Mouse (Mus musculus) mouse embryonic stem cell (cell line): Measurements from ENCODE around the gene Olfr544.
"Not testable (repeated sequence)": the region's sequence is repeated elsewhere in the genome, so short reads cannot be mapped to it uniquely, and the experiment has no call there.

ENCODE experiments used
- in situ Hi-C, 2 experiments: fragments of 300-500 bp; cut with MboI; formaldehyde crosslinking; loops; 1 replicate in 1 of 2; 3 replicates in 1 of 2; pipeline ENCODE4 v1.14.3; 2019 to 2020; ENCODE audit warnings: low sequenced_read_pairs in 2 of 2, low pct_unique_long_range_greater_than_20kb in 1 of 2, mixed read lengths in 1 of 2; ENCODE audit not compliant: unreplicated experiment in 1 of 2

The Olfr544 gene

DNA sequence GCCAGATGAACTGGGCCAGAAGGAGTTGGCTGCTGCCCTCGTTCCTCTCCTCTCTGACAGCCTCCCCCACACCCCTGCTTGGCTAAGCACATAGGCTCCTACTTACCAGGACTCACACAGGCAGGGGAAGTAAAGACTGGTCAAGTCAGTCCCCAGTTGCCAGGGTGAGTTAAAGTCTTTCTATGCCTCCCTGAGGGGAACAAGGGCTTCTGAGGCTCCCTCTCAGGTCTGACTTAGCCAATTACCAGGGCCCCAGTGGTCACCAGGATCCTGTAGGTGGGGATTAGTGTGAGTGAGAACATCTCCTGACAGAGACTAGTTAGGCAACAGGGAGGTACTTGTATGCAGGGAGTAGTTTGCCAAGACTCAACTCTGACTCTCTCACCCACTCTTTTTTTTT lies at the start of gene Olfr544:
TSS of gene Olfr544 (minus strand) at position 153 of the 400 bp plus-strand sequence.
- in situ Hi-C loops = no loop called here

- in situ Hi-C loops = no loop called here
These were observed 46.3 kb upstream of the Olfr544 start, which contains the start of gene Olfr547 for GRCm38 (mm10) chr7:102534449-102534848. TSS of gene Olfr547 (plus strand) at chr7:102534749.

GRCm38 (mm10) chr7:102529052-102529451 lies 40.9 kb upstream of the Olfr544 start:
- in situ Hi-C loops = no loop called here

GRCm38 (mm10) chr7:102517051-102517335 lies 28.9 kb upstream of the Olfr544 start:
- in situ Hi-C loops = loop anchor here (10.0 to 25.0 kb wide), 3 partner anchors 170 to 398 kb away; partner anchors contain the start of genes Olfr571 (in 2 of the 2), Olfr557 (in 1 of the 2), Olfr572 (in 1 of the 2) and Trim68 (in 1 of the 2)

- in situ Hi-C loops = loop anchor here (10.0 to 25.0 kb wide), 3 partner anchors 171 to 398 kb away; partner anchors contain the start of genes Olfr571 (in 2 of the 2), Olfr557 (in 1 of the 2), Olfr572 (in 1 of the 2) and Trim68 (in 1 of the 2)
These were observed 28.3 kb upstream of the Olfr544 start for GRCm38 (mm10) chr7:102516261-102517050.

- in situ Hi-C loops = loop anchor here (10.0 to 25.0 kb wide), 3 partner anchors 173 to 401 kb away; partner anchors contain the start of genes Olfr571 (in 2 of the 2), Olfr557 (in 1 of the 2), Olfr572 (in 1 of the 2) and Trim68 (in 1 of the 2)
These were observed 26.0 kb upstream of the Olfr544 start for GRCm38 (mm10) chr7:102514144-102514543.

- in situ Hi-C loops = loop anchor here (10.0 to 25.0 kb wide), 3 partner anchors 174 to 402 kb away; partner anchors contain the start of genes Olfr571 (in 2 of the 2), Olfr557 (in 1 of the 2), Olfr572 (in 1 of the 2) and Trim68 (in 1 of the 2)
These were observed 24.8 kb upstream of the Olfr544 start for GRCm38 (mm10) chr7:102512814-102513435.

DNA sequence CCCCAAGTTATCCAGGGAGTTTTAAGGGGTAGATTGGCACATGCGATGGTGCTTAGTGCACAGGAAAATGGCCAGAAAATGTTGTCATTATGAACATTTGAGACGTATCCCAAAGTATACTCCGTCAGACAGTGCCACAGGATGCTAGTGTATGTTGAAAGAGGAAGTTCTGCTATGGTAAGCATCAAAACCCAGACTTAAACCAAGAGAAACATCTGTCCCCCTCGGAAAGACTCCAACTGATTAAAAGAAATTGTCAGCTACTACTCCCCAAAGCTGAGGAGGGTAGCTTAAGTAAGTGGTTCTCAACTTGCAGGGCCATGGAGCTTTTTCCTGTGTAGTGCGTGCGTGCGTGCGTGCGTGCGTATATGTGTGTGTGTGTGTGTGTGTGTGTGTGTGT lies 23.8 kb upstream of the Olfr544 start:
- in situ Hi-C loops = loop anchor here (10.0 to 25.0 kb wide), 3 partner anchors 175 to 403 kb away; partner anchors contain the start of genes Olfr571 (in 2 of the 2), Olfr557 (in 1 of the 2), Olfr572 (in 1 of the 2) and Trim68 (in 1 of the 2)

GRCm38 (mm10) chr7:102509726-102510125 lies 21.6 kb upstream of the Olfr544 start:
- in situ Hi-C loops = loop anchor here (10.0 to 25.0 kb wide), 4 partner anchors 175 to 405 kb away; partner anchors contain the start of genes Olfr571 (in 2 of the 2), Trim68 (in 2 of the 2), Olfr557 (in 1 of the 2) and Olfr572 (in 1 of the 2)

DNA sequence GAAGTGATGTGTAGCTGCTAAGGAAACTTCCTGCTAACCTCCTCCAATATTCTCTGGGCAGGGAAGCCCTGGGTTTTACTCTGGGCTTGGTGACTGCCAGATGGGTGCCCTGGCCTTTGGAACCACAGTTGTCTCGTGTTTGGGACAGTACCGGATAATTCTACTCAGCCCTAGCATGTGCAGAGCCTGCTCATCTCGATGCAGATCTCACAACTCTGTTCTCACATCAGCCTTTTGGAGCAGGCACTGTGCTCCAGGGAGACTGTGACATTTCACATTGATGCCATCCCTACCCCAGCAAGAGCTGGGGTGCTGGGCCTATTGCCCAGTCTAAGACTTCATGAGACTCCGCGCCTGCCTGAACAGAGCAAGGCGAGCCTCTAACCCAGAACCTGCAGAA lies 20.6 kb upstream of the Olfr544 start:
- in situ Hi-C loops = loop anchor here (10.0 to 25.0 kb wide), 3 partner anchors 176 to 404 kb away; partner anchors contain the start of genes Trim68 (in 2 of the 2), Olfr557 (in 1 of the 2), Olfr571 (in 1 of the 2) and Olfr572 (in 1 of the 2)

- in situ Hi-C loops = loop anchor here (10.0 to 25.0 kb wide), 3 partner anchors 177 to 404 kb away; partner anchors contain the start of genes Trim68 (in 2 of the 2), Olfr557 (in 1 of the 2), Olfr571 (in 1 of the 2) and Olfr572 (in 1 of the 2)
These were observed 20.0 kb upstream of the Olfr544 start for GRCm38 (mm10) chr7:102508066-102508465.

- in situ Hi-C loops = loop anchor here (10.0 to 25.0 kb wide), 3 partner anchors 178 to 405 kb away; partner anchors contain the start of genes Trim68 (in 2 of the 2), Olfr557 (in 1 of the 2), Olfr571 (in 1 of the 2) and Olfr572 (in 1 of the 2)
These were observed 18.7 kb upstream of the Olfr544 start for GRCm38 (mm10) chr7:102506848-102507247.

- in situ Hi-C loops = loop anchor here (10.0 to 25.0 kb wide), 3 partner anchors 183 to 410 kb away; partner anchors contain the start of genes Trim68 (in 2 of the 2), Olfr557 (in 1 of the 2), Olfr571 (in 1 of the 2) and Olfr572 (in 1 of the 2)
These were observed 13.9 kb upstream of the Olfr544 start for GRCm38 (mm10) chr7:102501986-102502385.

- in situ Hi-C loops = no loop called here
These were observed 11.4 kb upstream of the Olfr544 start, which contains the start of gene Olfr545 for GRCm38 (mm10) chr7:102499473-102499872. TSS of gene Olfr545 (minus strand) at chr7:102499573.

GRCm38 (mm10) chr7:102494416-102494815 lies 6.3 kb upstream of the Olfr544 start:
- in situ Hi-C loops = not testable (repeated sequence)

DNA sequence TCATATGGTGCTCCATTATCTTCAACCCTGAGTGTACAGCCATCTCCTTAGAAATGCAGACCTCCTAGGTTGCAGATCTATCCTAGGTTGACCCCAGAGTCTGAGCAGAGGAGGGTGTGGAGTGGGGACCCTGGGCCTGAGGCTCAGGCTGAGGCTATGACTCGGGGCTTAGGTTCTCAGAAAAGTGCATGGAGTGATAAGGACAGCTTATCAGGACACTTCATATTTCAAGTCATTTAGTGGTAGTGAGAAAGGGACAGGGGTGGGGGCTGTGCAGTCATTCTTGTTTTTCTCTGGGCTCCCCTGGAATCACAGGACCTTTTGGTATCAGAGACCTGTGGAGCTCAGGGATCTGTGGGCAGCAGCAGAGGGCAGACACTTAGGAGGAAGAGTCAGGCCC lies 2.0 kb downstream of the Olfr544 start:
- in situ Hi-C loops = no loop called here

GRCm38 (mm10) chr7:102484766-102485165 lies 3.3 kb downstream of the Olfr544 start:
- in situ Hi-C loops = not testable (repeated sequence)

GRCm38 (mm10) chr7:102483665-102484064 lies 4.4 kb downstream of the Olfr544 start:
- in situ Hi-C loops = no loop called here
